ENCODE assay signal across 8 mouse cellular contexts in the genomic region with DNA sequence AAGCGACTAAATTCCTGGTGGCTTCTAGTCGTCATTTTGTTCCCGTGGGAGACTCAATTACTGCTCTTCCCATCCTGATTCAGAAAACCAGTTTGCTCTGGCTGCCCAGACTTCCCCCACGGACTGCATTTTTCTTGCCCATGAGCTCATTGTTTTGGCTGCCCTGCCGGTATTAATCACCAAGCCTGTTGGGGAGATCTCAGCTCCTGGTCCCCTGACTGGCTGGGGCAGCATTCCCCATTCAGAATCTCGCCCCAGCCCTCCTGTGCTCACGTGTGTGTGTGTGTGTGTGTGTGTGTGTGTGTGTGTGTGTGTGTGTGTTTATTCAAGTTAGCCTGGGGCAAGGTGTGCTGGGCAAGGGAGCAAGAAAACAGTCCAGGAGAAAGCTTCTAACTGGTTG. TPM values are rescaled to one million over a fixed set of nuclear protein-coding genes. Genes with fewer than 3 reads are reported as not detected.
DNase-seq lines count a peak whose midpoint lies in the region; ATAC-seq and TF ChIP-seq lines count a peak whose summit lies in the region.

No protein-coding gene starts in this region.

- peak; percentile 29 for DNase-seq in left cerebral cortex, postnatal 36 days (ENCODE audit: low spot score in 2 of 2)
- no peak for DNase-seq in left cerebral cortex, adult 11 months (ENCODE audit: low spot score)
- DNase-seq in adipocyte (ENCODE audit: low spot score), result peak; percentile 95
- peak; percentile 57 for DNase-seq in forebrain, postnatal 0 days
- DNase-seq in skeletal muscle tissue, adult 2 months (ENCODE audit: low read depth, low spot score), result peak; percentile 81
- DNase-seq in thymus, postnatal 10 days (ENCODE audit: low spot score in 2 of 2), result no peak

- no peak overlapping the region for H3K4me3 ChIP-seq in forebrain, postnatal 0 days (ENCODE audit: low read depth, low read length)
- H3K4me3 ChIP-seq in intestine, embryonic 15.5 days (replicated peaks), result no peak overlapping the region
- H3K4me3 ChIP-seq in liver, embryonic 16.5 days (ENCODE audit: low read depth, low read length), result no peak overlapping the region

- ATAC-seq in forebrain, postnatal 0 days, result peak; percentile 77
- peak; percentile 46 for ATAC-seq in intestine, embryonic 15.5 days
- ATAC-seq in liver, embryonic 16.5 days (ENCODE audit: low read depth), result no peak

- H3K27me3 ChIP-seq in forebrain, postnatal 0 days (ENCODE audit: insufficient read depth, low read length), result no peaks in the 10 kb centered on the region
- no peaks in the 10 kb centered on the region for H3K27me3 ChIP-seq in intestine, embryonic 15.5 days (replicated peaks)
- no peaks in the 10 kb centered on the region for H3K27me3 ChIP-seq in liver, embryonic 16.5 days (ENCODE audit: control insufficient read depth, insufficient read depth, low read depth, low read length)

- intact Hi-C loops in left cerebral cortex, postnatal 36 days (cut with DNase I), result no loop called here

- no peaks in the 10 kb centered on the region for H3K9me3 ChIP-seq in forebrain, postnatal 0 days (ENCODE audit: low read length)
- H3K9me3 ChIP-seq in intestine, embryonic 15.5 days, result no peaks in the 10 kb centered on the region
- no peaks in the 10 kb centered on the region for H3K9me3 ChIP-seq in liver, embryonic 16.5 days (replicated peaks; ENCODE audit: control insufficient read depth, low read length)

- WGBS in forebrain, postnatal 0 days, result 17% methylated on average over 7 of the region's 7 CpGs
- WGBS in intestine, embryonic 15.5 days, result 14% methylated on average over 7 of the region's 7 CpGs
- WGBS in liver, embryonic 16.5 days (ENCODE audit: insufficient replicate concordance), result 44% methylated on average over 7 of the region's 7 CpGs

- TF ChIP-seq CTCF in forebrain, postnatal 0 days (IDR thresholded peaks at IDR 0.05; ENCODE audit: low read depth), result no peak

- H3K4me2 ChIP-seq in forebrain, postnatal 0 days (ENCODE audit: low read depth), result no peak overlapping the region
- H3K4me2 ChIP-seq in intestine, embryonic 15.5 days (replicated peaks), result 0 out of 2 replicates have a peak overlapping the region, but pooled peaks have one; percentile 22
- H3K4me2 ChIP-seq in liver, embryonic 16.5 days (ENCODE audit: low read depth, low read length), result no peak overlapping the region; the same call in 1 of the 2 replicates

- no peak overlapping the region; the same call in 1 of the 2 replicates for H3K9ac ChIP-seq in forebrain, postnatal 0 days
- H3K9ac ChIP-seq in intestine, embryonic 15.5 days, result no peak overlapping the region; the same call in 1 of the 2 replicates
- peak overlapping the region; percentile 14; the same call in 1 of the 2 replicates for H3K9ac ChIP-seq in liver, embryonic 16.5 days (ENCODE audit: low read depth, low read length)

- H3K27ac ChIP-seq in forebrain, postnatal 0 days (ENCODE audit: low read depth, low read length), result peak overlapping the region; percentile 72
- peak overlapping the region; percentile 72 for H3K27ac ChIP-seq in intestine, embryonic 15.5 days
- peak overlapping the region; percentile 92 for H3K27ac ChIP-seq in liver, embryonic 16.5 days (ENCODE audit: low read length)

- H3K36me3 ChIP-seq in forebrain, postnatal 0 days (ENCODE audit: insufficient read depth), result peaks cover 29% of the 10 kb centered on the region
- peaks cover 8% of the 10 kb centered on the region; the same call in 1 of the 2 replicates for H3K36me3 ChIP-seq in intestine, embryonic 15.5 days
- H3K36me3 ChIP-seq in liver, embryonic 16.5 days (ENCODE audit: control insufficient read depth, insufficient read depth), result peaks cover 19% of the 10 kb centered on the region

- H3K4me1 ChIP-seq in forebrain, postnatal 0 days (ENCODE audit: insufficient read depth), result no peaks in the 10 kb centered on the region
- peaks cover 58% of the 10 kb centered on the region for H3K4me1 ChIP-seq in intestine, embryonic 15.5 days (replicated peaks)
- peaks cover 80% of the 10 kb centered on the region for H3K4me1 ChIP-seq in liver, embryonic 16.5 days (ENCODE audit: control insufficient read depth, low read depth, low read length)

RNA-seq across cellular contexts. Expression of a gene that starts 9.4 kb away (rescaled TPM):
- total RNA-seq in left cerebral cortex, postnatal 36 days (2021), result 10 to 100 TPM; 49.9 to 56.5 TPM
- total RNA-seq in forebrain, postnatal 0 days (2014; rRNA removed), result 131 and 137 TPM in 2 replicates
- 42.9 and 46.6 TPM in 2 replicates for polyA plus RNA-seq in forebrain, postnatal 0 days (2015; fragmentation: Nextera tagmentation; extraction: Ambion mirVana)
- 50.5 and 52.3 TPM in 2 replicates for polyA plus RNA-seq in intestine, embryonic 15.5 days (2015; fragmentation: Nextera tagmentation; extraction: Ambion mirVana)
- 11.1 and 14.5 TPM in 2 replicates for polyA plus RNA-seq in liver, embryonic 16.5 days (2015; fragmentation: Nextera tagmentation; extraction: Ambion mirVana)

RNA-seq across cellular contexts. Expression of a gene that starts 19.7 kb away (rescaled TPM):
- 1 to 10 TPM; 4.2 to 4.9 TPM for total RNA-seq in left cerebral cortex, postnatal 36 days (2021)
- total RNA-seq in forebrain, postnatal 0 days (2014; rRNA removed), result 0.81 and 1.8 TPM in 2 replicates
- 0.67 and 2.0 TPM in 2 replicates for polyA plus RNA-seq in forebrain, postnatal 0 days (2015; fragmentation: Nextera tagmentation; extraction: Ambion mirVana)
- 2.3 and 3.0 TPM in 2 replicates for polyA plus RNA-seq in intestine, embryonic 15.5 days (2015; fragmentation: Nextera tagmentation; extraction: Ambion mirVana)
- 0.74 and 0.83 TPM in 2 replicates for polyA plus RNA-seq in liver, embryonic 16.5 days (2015; fragmentation: Nextera tagmentation; extraction: Ambion mirVana)

RNA-seq across cellular contexts. Expression of a gene that starts 43.2 kb away (rescaled TPM):
- 100 to 1,000 TPM; 361 to 394 TPM for total RNA-seq in left cerebral cortex, postnatal 36 days (2021)
- 140 and 146 TPM in 2 replicates for total RNA-seq in forebrain, postnatal 0 days (2014; rRNA removed)
- polyA plus RNA-seq in forebrain, postnatal 0 days (2015; fragmentation: Nextera tagmentation; extraction: Ambion mirVana), result 145 and 151 TPM in 2 replicates
- polyA plus RNA-seq in intestine, embryonic 15.5 days (2015; fragmentation: Nextera tagmentation; extraction: Ambion mirVana), result 65.1 and 69.0 TPM in 2 replicates
- polyA plus RNA-seq in liver, embryonic 16.5 days (2015; fragmentation: Nextera tagmentation; extraction: Ambion mirVana), result 32.8 and 33.4 TPM in 2 replicates

Comparison
In these comparisons a context has a peak if more than half of its experiments do, and no peak if none do; other contexts are left out.
1. DNase-seq: peak in left cerebral cortex, postnatal 36 days (2 of 2), adipocyte (single experiment), forebrain, postnatal 0 days (single experiment) and skeletal muscle tissue, adult 2 months (single experiment); none in left cerebral cortex, adult 11 months (single experiment) and thymus, postnatal 10 days (0 of 2).
2. Peak in every context shown above with its lines, with median percentiles within 50 percentile points of each other: H3K27ac ChIP-seq.